Mouse (Mus musculus) small intestine, adult 2 months (tissue): ENCODE results near the gene 1810037I17Rik.

ENCODE experiments used
- CTCF ChIP-seq: fragments of 200-500 bp; IDR thresholded peaks from 2 replicates; pipeline ENCODE4 v1.5.1; 2012; ENCODE audit warnings: low read depth, mild to moderate bottlenecking, control low read depth, inconsistent platforms, low read length, moderate library complexity, mixed read lengths; ENCODE audit not compliant: insufficient replicate concordance, insufficient read length; ENCODE audit errors: extremely low read depth
- POLR2A ChIP-seq: fragments of 200-500 bp; IDR thresholded peaks from 2 replicates; pipeline ENCODE4 v1.6.1; 2012; ENCODE audit warnings: low read depth, mild to moderate bottlenecking, control low read depth, inconsistent platforms, low read length, moderate library complexity

DNA sequence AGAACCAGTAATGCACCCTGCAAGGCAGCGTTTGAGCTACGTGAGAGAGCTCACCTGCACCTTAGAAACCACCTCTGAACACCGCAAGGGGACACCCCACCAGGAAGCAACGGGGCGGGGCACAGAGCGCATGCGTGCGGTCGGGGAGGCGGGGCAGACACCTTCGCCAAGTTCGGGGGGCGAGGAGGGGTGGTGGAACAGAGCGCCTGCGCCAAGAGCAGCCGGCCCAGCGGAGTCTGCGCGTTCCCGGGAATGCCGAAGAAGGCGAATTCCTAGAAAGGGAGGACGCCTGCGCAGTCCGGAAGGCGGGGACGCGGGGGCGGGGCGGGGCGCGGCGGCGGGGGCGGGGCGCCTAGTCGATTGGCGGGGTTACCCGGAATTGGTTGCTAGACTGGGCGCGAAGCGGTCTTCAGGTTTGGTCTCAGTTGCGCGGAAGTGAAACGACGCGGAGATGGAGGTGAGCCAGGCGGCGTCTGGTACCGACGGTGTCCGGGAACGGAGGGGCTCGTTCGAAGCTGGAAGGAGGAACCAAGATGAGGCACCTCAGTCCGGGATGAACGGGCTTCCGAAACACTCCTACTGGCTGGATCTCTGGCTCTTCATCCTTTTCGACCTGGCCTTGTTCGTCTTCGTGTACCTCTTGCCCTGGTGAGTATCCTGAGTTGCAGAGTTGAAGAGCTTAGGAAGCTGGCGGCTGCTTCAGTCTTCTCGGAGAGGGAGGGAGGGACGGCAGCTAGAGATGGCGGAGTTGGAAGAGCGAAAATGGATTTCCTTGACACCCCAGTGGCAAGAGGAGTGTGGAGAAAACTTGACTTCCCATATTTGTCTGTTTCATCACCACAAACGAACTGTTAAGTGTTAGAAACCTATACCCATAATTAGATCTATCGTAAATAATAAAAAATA is at the start of gene 1810037I17Rik:
- TF ChIP-seq CTCF (no peak), POLR2A (peak; percentile 60; the same call in 1 of the 2 replicates)
